Mouse (Mus musculus): Measurements from ENCODE around the gene Olfr47.

DNA sequence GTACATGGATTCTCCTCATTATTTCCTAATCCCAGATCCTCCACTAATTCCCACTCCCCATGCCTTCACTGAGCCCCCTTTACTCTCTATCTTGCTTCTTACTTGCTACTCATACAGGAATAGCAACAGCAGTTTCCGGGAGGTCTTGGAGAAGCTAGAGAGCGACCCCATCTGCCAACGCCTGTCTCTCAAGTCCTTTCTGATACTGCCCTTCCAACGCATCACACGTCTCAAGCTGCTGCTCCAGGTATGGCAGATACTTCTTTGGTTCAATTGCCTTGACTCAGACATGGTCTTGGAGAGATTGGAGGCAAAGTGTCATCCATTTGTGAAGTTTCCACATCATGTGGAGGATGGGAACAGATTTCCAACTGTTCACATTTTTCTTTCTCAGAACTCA lies 49.2 kb downstream of the Olfr47 start:
- TF ChIP-seq CTCF (IDR thresholded peaks at IDR 0.05; ENCODE audit: low read depth) (no peak), EP300 (IDR thresholded peaks at IDR 0.05; ENCODE audit: low read depth) (no peak)
